Mouse (Mus musculus) stomach, postnatal 0 days (tissue): Measurements from ENCODE around the gene Unc45a. TPM values are rescaled to one million over a fixed set of nuclear protein-coding genes. Genes with fewer than 3 reads are reported as not detected.

Experiments
- ATAC-seq: fragments of 200-750 bp; cut with Nextera tagmentation; 2 replicates; pipeline ENCODE4 v1.8.0; 2017; ENCODE audit not compliant: low FRiP score, low TSS enrichment
- DNase-seq: peaks from one replicate; pipeline ENCODE4 v3.0.0-alpha.2; 2016; ENCODE audit warnings: low spot score
- H3K27ac ChIP-seq: fragments of 300-500 bp; sonication (generic); replicated peaks from 2 replicates; pipeline ENCODE4 v1.5.1; 2014; ENCODE audit warnings: mild to moderate bottlenecking, control low read depth
- H3K27me3 ChIP-seq: fragments of 300-500 bp; sonication (generic); 2 replicates; pipeline ENCODE4 v1.6.1; 2014; ENCODE audit warnings: low read length; ENCODE audit not compliant: control insufficient read depth, insufficient read depth
- H3K36me3 ChIP-seq: fragments of 300-500 bp; sonication (generic); 2 replicates; pipeline ENCODE4 v1.6.1; 2014; ENCODE audit warnings: low read length, mixed read lengths; ENCODE audit not compliant: control insufficient read depth, insufficient read depth
- H3K4me1 ChIP-seq: fragments of 300-500 bp; sonication (generic); replicated peaks from 2 replicates; pipeline ENCODE4 v1.6.1; 2014; ENCODE audit warnings: antibody characterized with exemption; ENCODE audit not compliant: control insufficient read depth, insufficient read depth
- H3K4me2 ChIP-seq: fragments of 300-500 bp; sonication (generic); replicated peaks from 2 replicates; pipeline ENCODE4 v1.6.1; 2014; ENCODE audit warnings: low read depth, mild to moderate bottlenecking, control low read depth, moderate library complexity
- H3K4me3 ChIP-seq: fragments of 300-500 bp; sonication (generic); 2 replicates; pipeline ENCODE4 v1.5.1; 2014; ENCODE audit warnings: low read depth, low read length, control low read depth
- H3K9ac ChIP-seq: fragments of 300-500 bp; sonication (generic); 2 replicates; pipeline ENCODE4 v1.6.1; 2014; ENCODE audit warnings: mild to moderate bottlenecking, low read length, control low read depth, mixed read lengths
- H3K9me3 ChIP-seq: fragments of 300-500 bp; sonication (generic); 2 replicates; pipeline ENCODE4 v1.6.1; 2016; ENCODE audit warnings: low read length; ENCODE audit not compliant: control insufficient read depth
- CTCF ChIP-seq: IDR thresholded peaks from 2 replicates; pipeline ENCODE4 v1.5.1; 2016; ENCODE audit warnings: antibody characterized with exemption, low read depth, mild to moderate bottlenecking, moderate library complexity
- EP300 ChIP-seq: optimal IDR thresholded peaks from 2 replicates; pipeline ENCODE3; 2016; ENCODE audit warnings: antibody characterized with exemption
- WGBS: fragments of 180-500 bp; shearing (Covaris S2); extraction: QIAGEN DNeasy Blood & Tissue Kit; methylation state at CpG from one replicate; pipeline ENCODE4 v1.1.7; 2014; 5-methylcytosine and 5-hydroxymethylcytosine counted together
- polyA plus RNA-seq: library from polyadenylated mRNA; unstranded; fragments of >200 nt; fragmentation: Nextera tagmentation; extraction: Ambion mirVana; gene quantifications from 2 replicates; pipeline ENCODE4 v1.2.1, GENCODE M21; 2015

The Unc45a gene
- polyA plus RNA-seq, 1 experiment from 2014 or later = 34.5 TPM

DNA sequence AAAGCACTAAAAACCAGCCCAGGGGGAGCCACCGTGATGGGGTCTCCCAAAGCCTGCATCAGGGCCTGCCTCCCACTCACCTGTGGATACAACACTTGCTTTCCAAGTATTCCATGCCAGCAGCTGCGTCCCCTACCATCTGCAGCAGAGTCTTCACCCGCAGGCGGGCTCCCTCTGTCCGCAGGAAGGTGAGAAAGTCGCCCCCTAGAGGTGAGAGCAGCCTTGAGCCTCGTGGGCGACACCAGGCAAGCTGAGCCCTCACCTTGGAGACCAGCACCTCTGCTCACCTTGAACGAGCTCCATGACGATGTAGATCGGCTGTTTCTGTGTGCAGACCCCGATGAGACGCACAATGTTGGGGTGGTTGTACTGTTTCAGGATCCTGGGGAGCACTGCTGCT is 38.7 kb upstream of the Unc45a start:
- peak; percentile 71 for TF ChIP-seq CTCF
- TF ChIP-seq EP300 = no peak
- DNase-seq (peak; percentile 57), ATAC-seq (no peak)
- Histone ChIP-seq H3K4me2 (no peak overlapping the region), H3K27me3 (no peaks in the 10 kb centered on the region), H3K27ac (no peak overlapping the region), H3K4me3 (no peak overlapping the region), H3K9ac (no peak overlapping the region), H3K36me3 (peaks cover 4% of the 10 kb centered on the region; the same call in 1 of the 2 replicates), H3K4me1 (no peaks in the 10 kb centered on the region), H3K9me3 (no peaks in the 10 kb centered on the region)
- WGBS = 65% methylated on average over 13 of the region's 13 CpGs

- TF ChIP-seq CTCF (peak; percentile 93), EP300 (no peak)
- ATAC-seq (no peak), DNase-seq (peak; percentile 83)
- H3K9me3 ChIP-seq = no peaks in the 10 kb centered on the region
- H3K4me1 ChIP-seq = no peaks in the 10 kb centered on the region
- H3K27me3 ChIP-seq = no peaks in the 10 kb centered on the region
- H3K27ac ChIP-seq = no peak overlapping the region
- H3K4me2 ChIP-seq = no peak overlapping the region
- no peak overlapping the region for H3K4me3 ChIP-seq
- peaks cover 4% of the 10 kb centered on the region; the same call in 1 of the 2 replicates for H3K36me3 ChIP-seq
- 31% methylated on average over 6 of the region's 6 CpGs for WGBS
- no peak overlapping the region for H3K9ac ChIP-seq
Observed at GRCm38 (mm10) chr7:80377471-80377870, 36.7 kb upstream of the Unc45a start.

DNA sequence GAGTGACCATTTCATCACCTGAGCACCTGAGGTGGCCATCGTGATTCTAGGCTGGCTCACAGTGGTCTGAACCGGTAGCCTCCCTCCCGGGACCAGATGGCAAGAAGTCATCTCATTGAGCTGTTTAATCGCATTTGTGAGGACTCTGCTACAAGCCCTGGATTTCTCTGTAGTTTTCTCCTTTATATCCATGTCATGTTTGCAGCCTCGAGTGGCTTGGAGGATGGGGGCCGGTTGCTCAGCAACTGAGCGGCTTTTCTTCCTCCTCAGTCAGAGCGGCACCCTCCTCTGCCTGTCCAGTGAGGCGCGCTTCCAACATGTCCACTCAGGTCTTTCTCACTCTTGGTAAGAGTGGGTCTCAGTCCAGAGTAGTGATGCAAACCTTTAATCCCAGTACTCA is 35.4 kb upstream of the Unc45a start:
- Histone ChIP-seq H3K36me3 (peaks cover 4% of the 10 kb centered on the region; the same call in 1 of the 2 replicates), H3K4me2 (no peak overlapping the region), H3K27me3 (no peaks in the 10 kb centered on the region), H3K4me1 (no peaks in the 10 kb centered on the region), H3K27ac (no peak overlapping the region), H3K4me3 (no peak overlapping the region), H3K9ac (no peak overlapping the region), H3K9me3 (no peaks in the 10 kb centered on the region)
- DNase-seq (no peak), ATAC-seq (no peak)
- TF ChIP-seq CTCF = no peak
- TF ChIP-seq EP300 = no peak
- 82% methylated on average over 10 of the region's 10 CpGs for WGBS

GRCm38 (mm10) chr7:80375376-80376039 is 34.7 kb upstream of the Unc45a start:
- H3K27ac ChIP-seq = no peak overlapping the region
- DNase-seq (no peak), ATAC-seq (peak; percentile 50)
- H3K4me3 ChIP-seq = no peak overlapping the region
- WGBS = 68% methylated on average over 9 of the region's 9 CpGs
- H3K9ac ChIP-seq = no peak overlapping the region
- TF ChIP-seq CTCF = no peak
- TF ChIP-seq EP300 = no peak
- H3K36me3 ChIP-seq = peaks cover 4% of the 10 kb centered on the region; the same call in 1 of the 2 replicates
- H3K4me1 ChIP-seq = no peaks in the 10 kb centered on the region
- H3K4me2 ChIP-seq = no peak overlapping the region
- H3K27me3 ChIP-seq = no peaks in the 10 kb centered on the region
- H3K9me3 ChIP-seq = no peaks in the 10 kb centered on the region

DNA sequence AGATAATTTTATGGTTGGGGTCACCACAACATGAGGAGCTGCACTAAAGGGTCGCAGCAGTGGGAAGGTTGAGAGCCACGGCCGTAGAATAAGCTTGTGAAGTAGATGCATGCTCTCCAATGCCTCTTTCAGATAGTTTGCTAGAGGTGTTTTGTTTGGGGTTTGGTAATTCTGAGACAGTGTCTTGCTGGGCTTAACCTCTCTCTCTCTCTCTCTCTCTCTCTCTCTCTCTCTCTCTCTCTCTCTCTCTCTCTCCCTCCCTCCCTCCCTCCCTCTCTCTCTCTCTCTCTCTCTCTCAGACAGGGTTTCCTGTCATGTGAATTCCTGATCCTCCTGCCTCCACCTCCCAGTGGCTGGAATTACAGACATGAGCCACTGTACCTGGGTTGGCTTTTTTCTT is 33.9 kb upstream of the Unc45a start:
- TF ChIP-seq EP300 = no peak
- TF ChIP-seq CTCF = no peak
- no peak overlapping the region for H3K4me3 ChIP-seq
- no peaks in the 10 kb centered on the region for H3K27me3 ChIP-seq
- H3K4me1 ChIP-seq = no peaks in the 10 kb centered on the region
- H3K9me3 ChIP-seq = no peaks in the 10 kb centered on the region
- H3K27ac ChIP-seq = no peak overlapping the region
- ATAC-seq (no peak), DNase-seq (no peak)
- no peak overlapping the region for H3K4me2 ChIP-seq
- WGBS = 91% methylated on average over 3 of the region's 3 CpGs
- H3K9ac ChIP-seq = no peak overlapping the region
- peaks cover 2% of the 10 kb centered on the region; the same call in 1 of the 2 replicates for H3K36me3 ChIP-seq

DNA sequence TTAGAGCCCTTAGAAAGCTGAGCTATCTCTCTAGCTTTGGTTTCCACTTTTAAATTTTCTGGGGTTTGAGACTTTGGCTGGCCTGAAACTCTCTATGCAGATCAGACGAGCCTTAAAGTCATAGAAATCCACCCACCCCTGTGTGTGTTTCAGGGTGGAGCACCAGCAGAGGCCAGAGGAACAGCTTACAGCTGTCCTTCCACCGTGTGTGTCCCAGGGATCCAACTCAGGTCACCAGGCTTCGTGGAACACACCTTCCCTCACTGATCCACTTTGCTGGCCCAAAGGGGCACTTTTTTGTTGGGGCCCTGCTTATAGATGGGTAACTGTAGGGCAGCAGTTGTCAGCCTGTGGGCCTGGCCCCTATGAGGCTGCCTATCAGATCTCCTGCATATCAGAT is 33.5 kb upstream of the Unc45a start:
- TF ChIP-seq CTCF (no peak), EP300 (no peak)
- Histone ChIP-seq H3K36me3 (peaks cover 2% of the 10 kb centered on the region; the same call in 1 of the 2 replicates), H3K27ac (no peak overlapping the region), H3K27me3 (no peaks in the 10 kb centered on the region), H3K4me1 (no peaks in the 10 kb centered on the region), H3K4me2 (no peak overlapping the region), H3K9ac (no peak overlapping the region), H3K9me3 (no peaks in the 10 kb centered on the region), H3K4me3 (no peak overlapping the region)
- DNase-seq (no peak), ATAC-seq (no peak)
- WGBS = 39% methylated on average over 3 of the region's 3 CpGs
